Mouse (Mus musculus) monocyte, adult 2 months (primary cell): ENCODE data around the gene Cyp24a1.

Experiments used
- DNase-seq, 2 experiments: peaks; one replicate each; pipeline ENCODE4 v3.0.0; 2022; ENCODE audit warnings: low spot score in 2 of 2, low read depth in 1 of 2

Gene Cyp24a1

DNA sequence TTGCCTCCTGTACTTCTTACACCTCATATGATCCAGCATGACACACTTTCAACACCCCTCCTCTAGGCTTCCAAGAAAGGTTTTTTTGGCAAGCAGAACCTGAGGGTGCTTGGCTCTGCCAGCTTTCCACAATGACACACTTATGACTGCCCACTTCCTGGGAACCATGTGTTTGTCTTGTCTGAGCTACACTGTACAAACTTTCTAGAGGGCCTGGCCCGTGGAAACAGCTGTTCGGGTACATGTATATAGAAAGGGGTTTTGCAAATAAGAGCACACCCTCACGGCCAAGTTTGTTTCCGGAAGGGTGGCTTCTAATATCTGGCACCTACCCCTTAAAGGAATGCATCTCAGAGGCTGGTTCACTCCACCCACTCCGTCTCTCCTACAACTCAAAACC is 51.1 kb downstream of the Cyp24a1 start:
- DNase-seq: no peak

DNA sequence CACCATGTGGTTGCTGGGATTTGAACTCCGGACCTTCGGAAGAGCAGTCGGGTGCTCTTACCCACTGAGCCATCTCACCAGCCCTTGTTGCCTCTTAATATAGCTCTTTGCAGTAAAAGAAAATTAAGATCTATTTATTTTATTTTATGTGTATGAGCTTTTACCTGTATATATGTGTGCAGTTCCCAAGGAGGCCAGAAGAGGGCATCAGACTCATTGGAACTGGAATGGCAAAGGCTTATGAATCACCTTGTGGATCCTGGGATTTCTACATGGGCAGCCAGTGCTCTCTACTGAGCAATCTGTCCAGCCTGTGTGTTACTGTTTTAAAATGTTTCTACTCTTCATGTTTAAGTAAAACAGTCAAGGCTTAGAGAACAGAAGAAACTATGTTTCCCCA is 54.4 kb downstream of the Cyp24a1 start:
- DNase-seq: no peak

DNA sequence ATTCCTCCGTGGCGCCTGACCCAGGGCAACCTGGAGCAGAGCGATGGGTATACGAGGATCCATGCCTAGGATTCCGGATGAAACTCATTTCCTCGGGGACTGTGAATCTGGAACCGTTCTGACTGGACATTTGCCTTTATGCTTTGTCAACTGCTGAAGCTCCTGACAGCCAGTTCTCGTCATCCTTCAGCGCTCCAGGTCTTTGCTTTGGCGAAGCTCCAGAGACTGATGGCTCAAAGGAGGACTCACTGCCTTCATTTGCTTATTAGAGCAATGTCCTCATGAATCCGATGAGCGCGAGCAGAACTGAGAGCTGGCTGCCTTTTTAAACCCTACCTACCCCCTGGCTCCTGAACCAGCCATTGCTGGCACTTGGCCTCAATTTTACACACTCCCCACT is 58.2 kb downstream of the Cyp24a1 start:
- no peak for DNase-seq

DNA sequence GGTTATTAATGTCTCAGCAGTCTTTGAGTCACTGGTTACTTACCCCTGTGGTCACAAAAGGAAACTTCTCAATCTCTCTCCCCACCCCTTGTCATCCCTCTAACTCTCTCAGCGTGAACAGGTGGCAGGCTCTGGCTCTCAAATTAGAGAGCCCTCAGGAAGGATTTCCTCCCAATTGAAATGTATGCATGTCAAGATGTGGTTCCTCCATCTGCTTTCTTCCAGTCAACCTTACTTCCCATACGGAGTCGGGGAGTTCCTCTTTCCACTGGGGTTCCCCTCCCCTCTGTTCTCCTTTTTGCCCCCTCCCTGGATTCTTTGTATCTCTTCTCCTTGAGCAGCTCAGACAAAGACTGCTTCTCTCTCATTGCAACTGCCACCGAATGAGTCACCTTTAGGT is 60.7 kb downstream of the Cyp24a1 start:
- DNase-seq: peak; percentile 48 to 52
